ENCODE assay signal across 19 mouse cellular contexts in the genomic region with DNA sequence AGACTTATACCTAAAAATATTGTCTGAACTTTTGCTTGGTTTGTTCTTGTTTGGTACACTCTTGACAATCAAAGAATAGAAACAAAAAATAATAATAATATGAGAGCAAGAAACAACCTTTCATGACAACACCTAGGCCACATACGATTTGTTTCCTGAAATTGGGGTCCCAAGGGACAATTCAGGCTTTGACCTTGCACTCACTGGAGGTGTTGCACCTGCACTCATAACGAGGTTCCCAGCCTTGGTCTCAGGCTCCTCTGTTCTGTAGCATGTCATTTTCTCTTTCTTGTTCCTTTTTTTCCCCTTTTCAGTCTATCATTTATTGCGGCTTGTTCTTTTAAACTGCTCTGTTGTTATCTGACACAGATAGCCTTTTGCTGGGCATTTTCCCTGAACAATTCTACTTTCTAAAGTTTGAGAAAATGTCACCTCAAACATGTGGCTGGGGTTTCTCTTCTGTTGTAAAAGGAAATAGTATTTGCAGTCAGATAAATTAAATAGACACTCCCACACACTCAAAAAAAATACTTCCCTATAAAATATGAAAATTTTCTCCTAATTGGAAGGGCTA.
A peak's percentile ranks its signal among the peaks of the same experiment; 100 is the strongest.
DNase-seq lines count a peak whose midpoint lies in the region; ATAC-seq and TF ChIP-seq lines count a peak whose summit lies in the region.
"Had no signal": no experiment of that assay in that cellular context is flagged by ENCODE, and none has a peak within 500 bp of the region (broad histone marks: within the 10 kb centered on the region; RNA-seq: fewer than 3 reads in every experiment).

No protein-coding gene starts in this region.

- H3K27ac ChIP-seq in layer of hippocampus, adult 2 months: peak overlapping the region; percentile 78; the same call in 1 of the 2 replicates
- no peak overlapping the region for H3K27ac ChIP-seq in limb, embryonic 11.5 days (replicated peaks; ENCODE audit: low read depth, low read length)
- no peak overlapping the region for H3K27ac ChIP-seq in limb, embryonic 10.5 days
- no peak overlapping the region for H3K27ac ChIP-seq in midbrain, embryonic 11.5 days (ENCODE audit: low read depth, low read length)
- H3K27ac ChIP-seq: embryonic facial prominence, embryonic 10.5 days; embryonic facial prominence, embryonic 12.5 days; forebrain, embryonic 13.5 days; forebrain, embryonic 15.5 days had no signal

- TF ChIP-seq CTCF in layer of hippocampus, adult 2 months (conservative IDR thresholded peaks at IDR 0.05): no peak

- H3K4me3 ChIP-seq in layer of hippocampus, adult 2 months: no peak overlapping the region
- H3K4me3 ChIP-seq in limb, embryonic 11.5 days (ENCODE audit: low read depth, low read length): no peak overlapping the region
- no peak overlapping the region for H3K4me3 ChIP-seq in limb, embryonic 10.5 days
- no peak overlapping the region for H3K4me3 ChIP-seq in midbrain, embryonic 11.5 days (ENCODE audit: low read depth, low read length)
- H3K4me3 ChIP-seq: embryonic facial prominence, embryonic 10.5 days; embryonic facial prominence, embryonic 12.5 days; forebrain, embryonic 13.5 days; forebrain, embryonic 15.5 days had no signal

- H3K4me1 ChIP-seq in limb, embryonic 11.5 days (ENCODE audit: control insufficient read depth, insufficient read depth, low read length): no peaks in the 10 kb centered on the region
- no peaks in the 10 kb centered on the region for H3K4me1 ChIP-seq in limb, embryonic 10.5 days
- no peaks in the 10 kb centered on the region for H3K4me1 ChIP-seq in midbrain, embryonic 11.5 days (ENCODE audit: control insufficient read depth, insufficient read depth, low read length)
- H3K4me1 ChIP-seq: embryonic facial prominence, embryonic 10.5 days; embryonic facial prominence, embryonic 12.5 days; forebrain, embryonic 13.5 days; forebrain, embryonic 15.5 days had no signal

- ATAC-seq in limb, embryonic 11.5 days (ENCODE audit: insufficient number of reproducible peaks, low FRiP score, low TSS enrichment, low read depth): 0 out of 2 replicates have a peak, but pooled peaks have one; percentile 51
- ATAC-seq in midbrain, embryonic 11.5 days (ENCODE audit: low FRiP score): no peak
- ATAC-seq: forebrain, embryonic 13.5 days; forebrain, embryonic 15.5 days had no signal

- no peaks in the 10 kb centered on the region for H3K27me3 ChIP-seq in limb, embryonic 11.5 days (ENCODE audit: control insufficient read depth, insufficient read depth, low read length)
- H3K27me3 ChIP-seq in limb, embryonic 10.5 days (ENCODE audit: low read depth, poor library complexity, severe bottlenecking): no peaks in the 10 kb centered on the region
- no peaks in the 10 kb centered on the region for H3K27me3 ChIP-seq in midbrain, embryonic 11.5 days (ENCODE audit: control insufficient read depth, insufficient read depth, low read length)
- H3K27me3 ChIP-seq: embryonic facial prominence, embryonic 12.5 days; forebrain, embryonic 13.5 days; forebrain, embryonic 15.5 days had no signal

- H3K4me2 ChIP-seq in limb, embryonic 11.5 days (ENCODE audit: low read depth, severe bottlenecking): no peak overlapping the region
- no peak overlapping the region for H3K4me2 ChIP-seq in midbrain, embryonic 11.5 days
- H3K4me2 ChIP-seq: embryonic facial prominence, embryonic 12.5 days; forebrain, embryonic 13.5 days; forebrain, embryonic 15.5 days had no signal

- 69% methylated on average over 3 of the region's 3 CpGs for WGBS in limb, embryonic 11.5 days
- WGBS in limb, embryonic 10.5 days: 81% methylated on average over 3 of the region's 3 CpGs
- WGBS in midbrain, embryonic 11.5 days: 86% methylated on average over 3 of the region's 3 CpGs

- no peak for DNase-seq in layer of hippocampus, adult 2 months (ENCODE audit: low spot score in 2 of 2)
- DNase-seq in layer of hippocampus, adult 11-12 months (ENCODE audit: low spot score): no peak
- DNase-seq in limb, embryonic 11.5 days (ENCODE audit: low spot score): no peak
- DNase-seq in limb, embryonic 10.5 days (ENCODE audit: low spot score): no peak
- DNase-seq in MEL-GATA-1-ER (ENCODE audit: extremely low read depth, low read depth): peak; percentile 17
- no peak for DNase-seq in midbrain, embryonic 11.5 days (ENCODE audit: low spot score, missing footprints)
- no peak for DNase-seq in adrenal gland, postnatal 4 days (ENCODE audit: low spot score in 2 of 2)
- DNase-seq: adrenal gland, adult 2 months; adrenal gland, postnatal 10 days; adrenal gland, postnatal 25 days; cerebellum, adult 11-12 months; cerebellum, adult 9-10 months; cerebellum, postnatal 10 days; cerebellum, postnatal 25 days; forebrain, postnatal 0 days had no signal

- no peaks in the 10 kb centered on the region for H3K9me3 ChIP-seq in limb, embryonic 11.5 days (ENCODE audit: control insufficient read depth, low read length)
- no peaks in the 10 kb centered on the region for H3K9me3 ChIP-seq in limb, embryonic 10.5 days (replicated peaks)
- H3K9me3 ChIP-seq in midbrain, embryonic 11.5 days (ENCODE audit: control insufficient read depth, low read length): no peaks in the 10 kb centered on the region
- H3K9me3 ChIP-seq: embryonic facial prominence, embryonic 10.5 days; embryonic facial prominence, embryonic 12.5 days; forebrain, embryonic 13.5 days; forebrain, embryonic 15.5 days had no signal

- H3K9ac ChIP-seq in limb, embryonic 11.5 days (ENCODE audit: low read length): no peak overlapping the region
- no peak overlapping the region for H3K9ac ChIP-seq in midbrain, embryonic 11.5 days (ENCODE audit: low read length)
- H3K9ac ChIP-seq: embryonic facial prominence, embryonic 12.5 days; forebrain, embryonic 13.5 days; forebrain, embryonic 15.5 days; forebrain, postnatal 0 days had no signal

- H3K36me3 ChIP-seq in limb, embryonic 11.5 days (ENCODE audit: control insufficient read depth, insufficient read depth, low read length): no peaks in the 10 kb centered on the region
- H3K36me3 ChIP-seq in limb, embryonic 10.5 days: no peaks in the 10 kb centered on the region
- H3K36me3 ChIP-seq in midbrain, embryonic 11.5 days (ENCODE audit: control insufficient read depth, insufficient read depth, low read length): no peaks in the 10 kb centered on the region
- H3K36me3 ChIP-seq: embryonic facial prominence, embryonic 10.5 days; embryonic facial prominence, embryonic 12.5 days; forebrain, embryonic 15.5 days had no signal
